Mouse (Mus musculus) bone marrow macrophage, adult 2 months (primary cell): ENCODE data around the gene Lemd2.

Source experiments
- CTCF ChIP-seq: IDR thresholded peaks from 2 replicates; pipeline ENCODE4 v1.5.1; 2012; ENCODE audit warnings: low read depth, mild to moderate bottlenecking, low read length, moderate library complexity
- POLR2A ChIP-seq: IDR thresholded peaks from 2 replicates; pipeline ENCODE4 v1.6.1; 2012; ENCODE audit warnings: mild to moderate bottlenecking, low read depth, low read length, borderline replicate concordance

- no peak for TF ChIP-seq CTCF
- TF ChIP-seq POLR2A: no peak
These were observed 43.4 kb downstream of the Lemd2 start for GRCm38 (mm10) chr17:27160905-27161304.
